Mouse (Mus musculus): ENCODE measurements around the gene Mcrip1.

DNA sequence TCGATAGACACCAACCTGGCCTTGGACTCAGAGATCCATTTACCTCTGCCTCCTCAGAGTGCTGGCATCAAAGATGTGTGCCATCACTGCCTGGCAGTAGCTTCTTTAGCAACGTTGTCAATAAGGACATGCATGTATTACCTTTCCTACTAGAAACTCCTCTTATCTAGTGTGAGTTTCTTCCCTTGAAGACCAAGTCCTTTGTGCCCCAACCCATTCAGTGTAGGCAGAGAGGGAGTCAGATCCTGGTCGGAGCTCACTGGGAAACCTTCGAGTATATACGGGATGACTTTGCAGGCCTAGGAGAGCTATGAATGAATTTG, 24.7 kb upstream of the Mcrip1 start:
- TF ChIP-seq EP300 (optimal IDR thresholded peaks at IDR 0.05) (no peak), CTCF (IDR thresholded peaks at IDR 0.05; ENCODE audit: low read depth) (no peak)
